Mouse (Mus musculus): ENCODE results near the gene Tfip11. TPM values are rescaled to one million over a fixed set of nuclear protein-coding genes. Genes with fewer than 3 reads are reported as not detected.

Tfip11 gene
- polyA plus RNA-seq, 1 experiment from 2014 or later: 16.6 TPM

- no peak overlapping the region for H3K9ac ChIP-seq (replicated peaks; ENCODE audit: low read depth, low read length)
- no peaks in the 10 kb centered on the region for H3K4me1 ChIP-seq (ENCODE audit: control insufficient read depth, insufficient read depth, low read length)
- peaks cover 7% of the 10 kb centered on the region; the same call in 1 of the 2 replicates for H3K36me3 ChIP-seq (ENCODE audit: control insufficient read depth, insufficient read depth, low read length)
- no peak overlapping the region for H3K4me3 ChIP-seq (ENCODE audit: low read depth, low read length)
- no peak overlapping the region for H3K4me2 ChIP-seq (replicated peaks; ENCODE audit: low read depth, low read length)
- no peaks in the 10 kb centered on the region for H3K9me3 ChIP-seq (ENCODE audit: control insufficient read depth, low read depth, low read length)
- H3K27ac ChIP-seq (ENCODE audit: low read length): no peak overlapping the region
- WGBS: 90% methylated on average over 9 of the region's 9 CpGs
- no peaks in the 10 kb centered on the region for H3K27me3 ChIP-seq (ENCODE audit: control insufficient read depth, insufficient read depth, low read length)
- no peak for ATAC-seq (ENCODE audit: insufficient number of reproducible peaks, insufficient read depth, low FRiP score, low read depth)
Observed at GRCm38 (mm10) chr5:112356322-112356721, 30.2 kb downstream of the Tfip11 start.

GRCm38 (mm10) chr5:112359520-112359919, 33.4 kb downstream of the Tfip11 start:
- H3K4me1 ChIP-seq (ENCODE audit: control insufficient read depth, insufficient read depth, low read length): no peaks in the 10 kb centered on the region
- ATAC-seq (ENCODE audit: insufficient number of reproducible peaks, insufficient read depth, low FRiP score, low read depth): no peak
- no peak overlapping the region for H3K4me2 ChIP-seq (replicated peaks; ENCODE audit: low read depth, low read length)
- H3K4me3 ChIP-seq (ENCODE audit: low read depth, low read length): no peak overlapping the region
- H3K36me3 ChIP-seq (ENCODE audit: control insufficient read depth, insufficient read depth, low read length): peaks cover 15% of the 10 kb centered on the region; the same call in 1 of the 2 replicates
- H3K9me3 ChIP-seq (ENCODE audit: control insufficient read depth, low read depth, low read length): no peaks in the 10 kb centered on the region
- no peak overlapping the region for H3K27ac ChIP-seq (ENCODE audit: low read length)
- no peaks in the 10 kb centered on the region for H3K27me3 ChIP-seq (ENCODE audit: control insufficient read depth, insufficient read depth, low read length)
- no peak overlapping the region for H3K9ac ChIP-seq (replicated peaks; ENCODE audit: low read depth, low read length)
- 94% methylated on average over 4 of the region's 4 CpGs for WGBS

- Histone ChIP-seq H3K4me1 (ENCODE audit: control insufficient read depth, insufficient read depth, low read length) (no peaks in the 10 kb centered on the region), H3K27ac (ENCODE audit: low read length) (no peak overlapping the region), H3K9ac (replicated peaks; ENCODE audit: low read depth, low read length) (no peak overlapping the region), H3K9me3 (ENCODE audit: control insufficient read depth, low read depth, low read length) (no peaks in the 10 kb centered on the region), H3K4me3 (ENCODE audit: low read depth, low read length) (no peak overlapping the region), H3K4me2 (replicated peaks; ENCODE audit: low read depth, low read length) (no peak overlapping the region), H3K27me3 (ENCODE audit: control insufficient read depth, insufficient read depth, low read length) (no peaks in the 10 kb centered on the region), H3K36me3 (ENCODE audit: control insufficient read depth, insufficient read depth, low read length) (peaks cover 16% of the 10 kb centered on the region; the same call in 1 of the 2 replicates)
- no peak for ATAC-seq (ENCODE audit: insufficient number of reproducible peaks, insufficient read depth, low FRiP score, low read depth)
- WGBS: 86% methylated on average over 3 of the region's 3 CpGs
Observed at GRCm38 (mm10) chr5:112360077-112360476, 33.9 kb downstream of the Tfip11 start.

- ATAC-seq (ENCODE audit: insufficient number of reproducible peaks, insufficient read depth, low FRiP score, low read depth): no peak
- Histone ChIP-seq H3K9me3 (ENCODE audit: control insufficient read depth, low read depth, low read length) (no peaks in the 10 kb centered on the region), H3K27me3 (ENCODE audit: control insufficient read depth, insufficient read depth, low read length) (no peaks in the 10 kb centered on the region), H3K4me1 (ENCODE audit: control insufficient read depth, insufficient read depth, low read length) (no peaks in the 10 kb centered on the region), H3K36me3 (ENCODE audit: control insufficient read depth, insufficient read depth, low read length) (peaks cover 34% of the 10 kb centered on the region; the same call in 1 of the 2 replicates), H3K4me2 (replicated peaks; ENCODE audit: low read depth, low read length) (no peak overlapping the region), H3K9ac (replicated peaks; ENCODE audit: low read depth, low read length) (no peak overlapping the region), H3K27ac (ENCODE audit: low read length) (no peak overlapping the region), H3K4me3 (ENCODE audit: low read depth, low read length) (no peak overlapping the region)
- 58% methylated on average over 10 of the region's 10 CpGs for WGBS
Observed at GRCm38 (mm10) chr5:112364184-112364797, 38.1 kb downstream of the Tfip11 start.

- Histone ChIP-seq H3K36me3 (ENCODE audit: control insufficient read depth, insufficient read depth, low read length) (peaks cover 40% of the 10 kb centered on the region; the same call in 1 of the 2 replicates), H3K4me3 (ENCODE audit: low read depth, low read length) (no peak overlapping the region), H3K9me3 (ENCODE audit: control insufficient read depth, low read depth, low read length) (no peaks in the 10 kb centered on the region), H3K4me1 (ENCODE audit: control insufficient read depth, insufficient read depth, low read length) (no peaks in the 10 kb centered on the region), H3K9ac (replicated peaks; ENCODE audit: low read depth, low read length) (no peak overlapping the region), H3K27ac (ENCODE audit: low read length) (no peak overlapping the region), H3K4me2 (replicated peaks; ENCODE audit: low read depth, low read length) (no peak overlapping the region), H3K27me3 (ENCODE audit: control insufficient read depth, insufficient read depth, low read length) (no peaks in the 10 kb centered on the region)
- 94% methylated on average over 6 of the region's 6 CpGs for WGBS
- ATAC-seq (ENCODE audit: insufficient number of reproducible peaks, insufficient read depth, low FRiP score, low read depth): no peak
Observed at GRCm38 (mm10) chr5:112366879-112367278, 40.7 kb downstream of the Tfip11 start.

- Histone ChIP-seq H3K9ac (replicated peaks; ENCODE audit: low read depth, low read length) (no peak overlapping the region), H3K27ac (ENCODE audit: low read length) (no peak overlapping the region), H3K4me3 (ENCODE audit: low read depth, low read length) (no peak overlapping the region), H3K4me1 (ENCODE audit: control insufficient read depth, insufficient read depth, low read length) (no peaks in the 10 kb centered on the region), H3K36me3 (ENCODE audit: control insufficient read depth, insufficient read depth, low read length) (peaks cover 44% of the 10 kb centered on the region; the same call in 1 of the 2 replicates), H3K27me3 (ENCODE audit: control insufficient read depth, insufficient read depth, low read length) (no peaks in the 10 kb centered on the region), H3K9me3 (ENCODE audit: control insufficient read depth, low read depth, low read length) (no peaks in the 10 kb centered on the region), H3K4me2 (replicated peaks; ENCODE audit: low read depth, low read length) (no peak overlapping the region)
- no peak for ATAC-seq (ENCODE audit: insufficient number of reproducible peaks, insufficient read depth, low FRiP score, low read depth)
- WGBS: 86% methylated on average over 4 of the region's 4 CpGs
Observed at GRCm38 (mm10) chr5:112367338-112367737, 41.2 kb downstream of the Tfip11 start.

- H3K9ac ChIP-seq (replicated peaks; ENCODE audit: low read depth, low read length): no peak overlapping the region
- no peaks in the 10 kb centered on the region for H3K9me3 ChIP-seq (ENCODE audit: control insufficient read depth, low read depth, low read length)
- H3K27ac ChIP-seq (ENCODE audit: low read length): no peak overlapping the region
- H3K27me3 ChIP-seq (ENCODE audit: control insufficient read depth, insufficient read depth, low read length): no peaks in the 10 kb centered on the region
- no peak overlapping the region for H3K4me3 ChIP-seq (ENCODE audit: low read depth, low read length)
- peaks cover 43% of the 10 kb centered on the region; the same call in 1 of the 2 replicates for H3K36me3 ChIP-seq (ENCODE audit: control insufficient read depth, insufficient read depth, low read length)
- WGBS: 87% methylated on average over 12 of the region's 12 CpGs
- H3K4me2 ChIP-seq (replicated peaks; ENCODE audit: low read depth, low read length): no peak overlapping the region
- H3K4me1 ChIP-seq (ENCODE audit: control insufficient read depth, insufficient read depth, low read length): no peaks in the 10 kb centered on the region
- no peak for ATAC-seq (ENCODE audit: insufficient number of reproducible peaks, insufficient read depth, low FRiP score, low read depth)
Observed at GRCm38 (mm10) chr5:112367929-112368328, 41.8 kb downstream of the Tfip11 start.

GRCm38 (mm10) chr5:112368666-112369065, 42.5 kb downstream of the Tfip11 start:
- peaks cover 37% of the 10 kb centered on the region; the same call in 1 of the 2 replicates for H3K36me3 ChIP-seq (ENCODE audit: control insufficient read depth, insufficient read depth, low read length)
- 92% methylated on average over 10 of the region's 10 CpGs for WGBS
- no peaks in the 10 kb centered on the region for H3K27me3 ChIP-seq (ENCODE audit: control insufficient read depth, insufficient read depth, low read length)
- ATAC-seq (ENCODE audit: insufficient number of reproducible peaks, insufficient read depth, low FRiP score, low read depth): no peak
- H3K4me3 ChIP-seq (ENCODE audit: low read depth, low read length): no peak overlapping the region
- no peak overlapping the region for H3K9ac ChIP-seq (replicated peaks; ENCODE audit: low read depth, low read length)
- no peak overlapping the region for H3K4me2 ChIP-seq (replicated peaks; ENCODE audit: low read depth, low read length)
- no peaks in the 10 kb centered on the region for H3K9me3 ChIP-seq (ENCODE audit: control insufficient read depth, low read depth, low read length)
- H3K4me1 ChIP-seq (ENCODE audit: control insufficient read depth, insufficient read depth, low read length): no peaks in the 10 kb centered on the region
- H3K27ac ChIP-seq (ENCODE audit: low read length): no peak overlapping the region

GRCm38 (mm10) chr5:112369326-112369725, 43.2 kb downstream of the Tfip11 start:
- Histone ChIP-seq H3K9me3 (ENCODE audit: control insufficient read depth, low read depth, low read length) (no peaks in the 10 kb centered on the region), H3K4me3 (ENCODE audit: low read depth, low read length) (no peak overlapping the region), H3K9ac (replicated peaks; ENCODE audit: low read depth, low read length) (no peak overlapping the region), H3K4me1 (ENCODE audit: control insufficient read depth, insufficient read depth, low read length) (no peaks in the 10 kb centered on the region), H3K36me3 (ENCODE audit: control insufficient read depth, insufficient read depth, low read length) (peaks cover 39% of the 10 kb centered on the region; the same call in 1 of the 2 replicates), H3K4me2 (replicated peaks; ENCODE audit: low read depth, low read length) (no peak overlapping the region), H3K27ac (ENCODE audit: low read length) (no peak overlapping the region), H3K27me3 (ENCODE audit: control insufficient read depth, insufficient read depth, low read length) (no peaks in the 10 kb centered on the region)
- ATAC-seq (ENCODE audit: insufficient number of reproducible peaks, insufficient read depth, low FRiP score, low read depth): no peak
- WGBS: 92% methylated on average over 13 of the region's 13 CpGs

Data from stomach, embryonic 14.5 days (tissue).